Mouse (Mus musculus) liver, embryonic 14.5 days (tissue): ENCODE results near the gene Ugt1a7c. TPM values are rescaled to one million over a fixed set of nuclear protein-coding genes. Genes with fewer than 3 reads are reported as not detected.

Source experiments
- ATAC-seq: fragments of 200-750 bp; cut with Nextera tagmentation; 2 replicates; pipeline ENCODE4 v1.8.0; 2017; ENCODE audit warnings: moderate number of reproducible peaks, mild to moderate bottlenecking, moderate library complexity; ENCODE audit not compliant: insufficient read depth
- DNase-seq, 3 experiments: peaks; one replicate each; pipeline ENCODE4 v3.0.0-alpha.2; 2012 to 2013; ENCODE audit warnings: low read depth in 3 of 3, low spot score in 3 of 3
- H3K27ac ChIP-seq: fragments of 300-500 bp; sonication (generic); 2 replicates; pipeline ENCODE4 v1.5.1; 2014; ENCODE audit warnings: moderate library complexity, mild to moderate bottlenecking, control low read depth, inconsistent platforms
- H3K27me3 ChIP-seq: fragments of 300-500 bp; sonication (generic); 2 replicates; pipeline ENCODE4 v1.6.1; 2014; ENCODE audit warnings: mild to moderate bottlenecking, low read length, moderate library complexity; ENCODE audit not compliant: control insufficient read depth, insufficient read depth
- H3K36me3 ChIP-seq: fragments of 300-500 bp; sonication (generic); replicated peaks from 2 replicates; pipeline ENCODE4 v1.6.1; 2014; ENCODE audit warnings: low read depth; ENCODE audit not compliant: control insufficient read depth, insufficient read depth
- H3K4me1 ChIP-seq, 2 experiments: fragments of 200-500 bp in 1 of 2; fragments of 300-500 bp in 1 of 2; sonication (generic) in 1 of 2; replicated peaks; 2 replicates each; pipeline ENCODE4 v1.6.1; 2012 to 2014; ENCODE audit warnings: antibody characterized with exemption in 1 of 2, inconsistent platforms in 1 of 2, low read length in 1 of 2; ENCODE audit not compliant: control insufficient read depth in 2 of 2, insufficient read depth in 2 of 2
- H3K4me2 ChIP-seq: fragments of 300-500 bp; sonication (generic); 2 replicates; pipeline ENCODE4 v1.6.1; 2014; ENCODE audit warnings: low read depth, mild to moderate bottlenecking, control low read depth, moderate library complexity
- H3K4me3 ChIP-seq, 2 experiments: fragments of 200-500 bp in 1 of 2; fragments of 300-500 bp in 1 of 2; sonication (generic) in 1 of 2; 2 replicates each; pipeline ENCODE4 v1.5.1; 2012 to 2014; ENCODE audit warnings: low read depth in 2 of 2, low read length in 2 of 2, mild to moderate bottlenecking in 2 of 2, control low read depth in 1 of 2, inconsistent platforms in 1 of 2, moderate library complexity in 1 of 2; ENCODE audit not compliant: insufficient read depth in 1 of 2
- H3K9ac ChIP-seq: fragments of 300-500 bp; sonication (generic); replicated peaks from 2 replicates; pipeline ENCODE4 v1.6.1; 2014; ENCODE audit warnings: mild to moderate bottlenecking, control low read depth, moderate library complexity
- H3K9me3 ChIP-seq: fragments of 300-500 bp; sonication (generic); 2 replicates; pipeline ENCODE4 v1.6.1; 2016; ENCODE audit warnings: low read length, mixed read lengths; ENCODE audit not compliant: control insufficient read depth
- CTCF ChIP-seq: IDR thresholded peaks from 2 replicates; pipeline ENCODE4 v1.5.1; 2016; ENCODE audit warnings: antibody characterized with exemption, low read depth, control low read depth
- EP300 ChIP-seq: IDR thresholded peaks from 2 replicates; pipeline ENCODE4 v1.6.1; 2016; ENCODE audit warnings: antibody characterized with exemption, low read depth
- WGBS: fragments of 180-500 bp; shearing (Covaris S2); extraction: QIAGEN DNeasy Blood & Tissue Kit; methylation state at CpG from one replicate; pipeline ENCODE4 v1.1.7; 2014; ENCODE audit not compliant: insufficient replicate concordance; 5-methylcytosine and 5-hydroxymethylcytosine counted together
- polyA plus RNA-seq, 2 experiments: library from polyadenylated mRNA; depleted of rRNA in 1 of 2; stranded (reverse) in 1 of 2; unstranded in 1 of 2; fragments of >200 nt; fragmentation: Nextera tagmentation in 1 of 2; extraction: Ambion mirVana in 1 of 2; gene quantifications; 2 replicates each; pipeline versions ENCODE4 v1.2.1 to v1.2.3; 2012 to 2014

Gene Ugt1a7c
- polyA plus RNA-seq, 2 experiments: 1.1 to 1.8 TPM

DNA sequence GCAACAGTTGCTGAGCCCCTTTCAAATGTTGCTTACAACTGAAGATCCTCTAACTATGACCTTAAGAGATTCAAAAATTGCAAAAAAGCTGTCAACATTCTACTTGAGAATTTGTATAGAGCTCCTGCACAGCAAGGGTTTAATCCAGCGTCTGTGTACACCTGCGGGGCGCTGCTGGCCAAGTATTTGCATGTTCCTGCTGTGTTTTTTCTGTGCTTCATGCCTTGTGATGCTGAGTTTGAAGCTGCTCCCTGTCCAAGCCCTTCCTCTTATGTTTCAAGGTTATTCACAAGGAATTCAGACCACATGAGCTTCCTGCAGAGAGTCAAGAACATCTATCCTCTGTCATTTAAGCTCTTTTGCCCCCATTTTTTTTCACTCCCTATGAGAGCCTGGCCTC, 97.3 kb downstream of the Ugt1a7c start:
- Histone ChIP-seq H3K9ac (no peak overlapping the region), H3K4me2 (no peak overlapping the region), H3K36me3 (no peaks in the 10 kb centered on the region), H3K4me3 (no peak overlapping the region), H3K27ac (no peak overlapping the region), H3K27me3 (no peaks in the 10 kb centered on the region), H3K9me3 (no peaks in the 10 kb centered on the region), H3K4me1 (no peaks in the 10 kb centered on the region)
- ATAC-seq (no peak), DNase-seq (no peak)
- 48% methylated on average over 3 of the region's 3 CpGs for WGBS
- TF ChIP-seq CTCF: no peak

DNA sequence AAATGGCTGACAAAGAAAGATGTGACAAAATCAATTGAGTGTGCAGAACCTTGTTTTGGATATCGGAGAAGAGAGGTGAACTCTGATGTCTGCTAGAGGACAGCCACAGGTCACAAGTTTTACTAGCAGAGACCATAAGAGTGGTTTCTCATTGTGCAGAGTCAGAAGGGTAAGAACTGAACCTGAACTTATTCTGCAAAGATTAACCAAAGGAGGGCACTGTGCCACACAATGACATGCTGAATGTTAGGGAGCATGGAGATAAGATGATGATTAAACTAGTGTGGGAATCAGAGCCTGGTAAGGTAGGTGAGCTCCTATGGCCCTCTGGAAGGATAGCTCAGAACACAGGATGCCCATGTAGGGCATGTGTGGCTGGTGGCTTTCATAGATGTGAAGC, 100.8 kb downstream of the Ugt1a7c start:
- H3K4me1 ChIP-seq: no peaks in the 10 kb centered on the region
- H3K9ac ChIP-seq: no peak overlapping the region
- 81% methylated on average over 1 of the region's 1 CpGs for WGBS
- H3K27ac ChIP-seq: no peak overlapping the region
- H3K4me2 ChIP-seq: no peak overlapping the region
- DNase-seq (no peak), ATAC-seq (no peak)
- H3K36me3 ChIP-seq: no peaks in the 10 kb centered on the region
- H3K27me3 ChIP-seq: no peaks in the 10 kb centered on the region
- no peaks in the 10 kb centered on the region for H3K9me3 ChIP-seq
- TF ChIP-seq CTCF (no peak), EP300 (no peak)
- no peak overlapping the region for H3K4me3 ChIP-seq

DNA sequence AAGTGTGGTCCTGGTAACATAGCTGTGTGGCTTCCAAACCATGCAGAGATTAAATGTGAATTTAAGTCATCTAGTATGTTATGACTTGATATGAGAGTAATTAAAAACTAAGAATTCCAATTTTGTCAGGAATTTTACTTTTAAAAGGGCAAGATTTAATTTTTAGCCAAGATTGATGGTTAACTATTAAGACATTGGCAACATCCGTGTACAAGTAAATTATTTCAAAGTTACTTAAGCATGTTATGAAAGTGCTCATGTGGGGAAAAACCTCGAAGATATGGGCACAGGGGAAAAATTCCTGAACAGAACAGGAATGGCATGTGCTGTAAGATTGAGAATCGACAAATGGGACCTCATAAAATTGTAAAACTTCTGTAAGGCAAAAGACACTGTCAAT, 102.6 kb downstream of the Ugt1a7c start:
- no peak for ATAC-seq
- Histone ChIP-seq H3K27me3 (no peaks in the 10 kb centered on the region), H3K36me3 (no peaks in the 10 kb centered on the region), H3K4me2 (no peak overlapping the region), H3K27ac (no peak overlapping the region), H3K9me3 (no peaks in the 10 kb centered on the region), H3K4me3 (no peak overlapping the region), H3K9ac (no peak overlapping the region), H3K4me1 (no peaks in the 10 kb centered on the region)
- 44% methylated on average over 3 of the region's 3 CpGs for WGBS
- TF ChIP-seq CTCF: no peak
- TF ChIP-seq EP300: no peak
- DNase-seq: no peak

DNA sequence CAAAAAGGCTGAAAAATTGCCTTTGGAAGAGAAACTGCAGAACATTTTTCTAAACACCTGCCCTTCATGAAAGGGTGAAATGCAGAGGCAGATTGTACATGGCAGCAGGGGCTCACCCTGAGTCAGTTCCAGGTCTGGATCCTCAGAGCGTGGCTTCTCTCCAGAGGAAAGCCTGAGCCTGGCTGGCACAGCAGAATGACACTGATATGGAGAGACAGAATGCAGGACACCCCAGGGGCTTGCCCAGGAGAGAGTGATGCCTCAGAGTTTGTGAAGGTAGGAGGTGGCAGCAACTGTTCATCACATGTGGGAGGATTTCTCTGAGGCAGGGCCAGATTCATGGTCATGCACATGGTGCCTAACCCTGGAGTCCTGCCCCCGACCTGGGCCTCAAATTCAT, 105.1 kb downstream of the Ugt1a7c start:
- H3K4me3 ChIP-seq: no peak overlapping the region
- no peaks in the 10 kb centered on the region; the same call in 1 of the 2 replicates for H3K36me3 ChIP-seq
- 61% methylated on average over 2 of the region's 2 CpGs for WGBS
- DNase-seq (no peak), ATAC-seq (no peak)
- no peak overlapping the region for H3K4me2 ChIP-seq
- no peak overlapping the region for H3K27ac ChIP-seq
- peaks cover 2 to 3% of the 10 kb centered on the region in 2 experiments; a peak in 2 of 4 replicates for H3K4me1 ChIP-seq
- TF ChIP-seq CTCF (no peak), EP300 (no peak)
- H3K9ac ChIP-seq: no peak overlapping the region
- no peaks in the 10 kb centered on the region for H3K27me3 ChIP-seq
- H3K9me3 ChIP-seq: no peaks in the 10 kb centered on the region

DNA sequence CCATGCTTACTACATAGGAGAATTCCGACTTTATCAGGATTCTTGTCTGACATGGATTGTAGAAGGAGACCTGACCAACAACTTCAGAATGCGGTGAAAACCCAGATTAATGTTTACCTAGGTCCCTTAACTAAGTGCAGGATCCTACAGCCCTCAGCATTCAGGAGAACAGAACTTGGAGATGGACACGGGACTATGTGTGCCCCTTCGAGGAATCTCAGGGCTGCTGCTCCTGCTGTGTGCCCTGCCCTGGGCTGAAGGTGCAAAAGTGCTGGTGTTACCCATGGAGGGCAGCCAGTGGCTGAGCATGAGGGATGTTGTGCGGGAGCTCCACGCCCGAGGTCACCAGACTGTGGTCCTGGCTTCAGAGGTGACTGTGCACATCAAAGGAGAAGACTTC, 105.6 kb downstream of the Ugt1a7c start, which contains the start of gene Ugt1a2:
TSS of gene Ugt1a2 (plus strand) at position 146 of the 400 bp plus-strand sequence.
- Histone ChIP-seq H3K27me3 (no peaks in the 10 kb centered on the region), H3K4me2 (no peak within 1 kb of the TSS), H3K4me1 (peaks cover 3 to 5% of the 10 kb centered on the region in 2 experiments; a peak in 2 of 4 replicates), H3K9ac (no peak within 1 kb of the TSS), H3K27ac (no peak within 1 kb of the TSS), H3K9me3 (no peaks in the 10 kb centered on the region), H3K4me3 (no peak within 1 kb of the TSS), H3K36me3 (no peaks in the 10 kb centered on the region; the same call in 1 of the 2 replicates)
- TF ChIP-seq CTCF: no peak
- TF ChIP-seq EP300: no peak
- no peak for ATAC-seq
- no peak for DNase-seq
- whole genome bisulfite sequencing: 60% methylated on average over 7 of the region's 7 CpGs
